Mouse (Mus musculus) ES-Bruce4 (cell line): ENCODE measurements around the gene Nudt3.

Source experiments
- CTCF ChIP-seq: IDR thresholded peaks from one replicate; pipeline ENCODE4 v1.8.1; 2011; ENCODE audit warnings: low read depth, low read length
- EP300 ChIP-seq: IDR thresholded peaks from 2 replicates; pipeline ENCODE4 v1.6.1; 2011; ENCODE audit warnings: low read depth, low read length; ENCODE audit not compliant: insufficient read depth
- POLR2A ChIP-seq: IDR thresholded peaks from one replicate; pipeline ENCODE4 v1.8.1; 2011; ENCODE audit warnings: low read length; ENCODE audit not compliant: insufficient read depth

GRCm38 (mm10) chr17:27544551-27544950, 78.7 kb downstream of the Nudt3 start:
- TF ChIP-seq CTCF (no peak), POLR2A (no peak), EP300 (no peak)
